Mouse (Mus musculus) midbrain, embryonic 16.5 days (tissue): ENCODE results near the gene Nudt3. TPM values are rescaled to one million over a fixed set of nuclear protein-coding genes. Genes with fewer than 3 reads are reported as not detected.
A peak's percentile ranks its signal among the peaks of the same experiment; 100 is the strongest.

Experiments
- ATAC-seq: fragments of 200-750 bp; cut with Nextera tagmentation; 2 replicates; pipeline ENCODE4 v1.8.0; 2017; ENCODE audit warnings: moderate TSS enrichment
- H3K27ac ChIP-seq: fragments of 300-500 bp; sonication (generic); 2 replicates; pipeline ENCODE4 v1.5.1; 2014; ENCODE audit warnings: mild to moderate bottlenecking, low read length, mixed read lengths
- H3K27me3 ChIP-seq: fragments of 300-500 bp; sonication (generic); 2 replicates; pipeline ENCODE4 v1.6.1; 2014; ENCODE audit warnings: low read depth, low read length, mixed read lengths; ENCODE audit not compliant: control insufficient read depth, insufficient read depth
- H3K36me3 ChIP-seq: fragments of 300-500 bp; sonication (generic); 2 replicates; pipeline ENCODE4 v1.6.1; 2014; ENCODE audit warnings: mild to moderate bottlenecking, low read length, moderate library complexity, mixed read lengths; ENCODE audit not compliant: control insufficient read depth, insufficient read depth
- H3K4me1 ChIP-seq: fragments of 300-500 bp; sonication (generic); 2 replicates; pipeline ENCODE4 v1.6.1; 2014; ENCODE audit warnings: mild to moderate bottlenecking, low read length, mixed read lengths; ENCODE audit not compliant: control insufficient read depth, insufficient read depth
- H3K4me2 ChIP-seq: fragments of 300-500 bp; sonication (generic); 2 replicates; pipeline ENCODE4 v1.6.1; 2014; ENCODE audit warnings: mild to moderate bottlenecking, low read length, mixed read lengths
- H3K4me3 ChIP-seq: fragments of 300-500 bp; sonication (generic); 2 replicates; pipeline ENCODE4 v1.5.1; 2014; ENCODE audit warnings: low read depth, mild to moderate bottlenecking, low read length, moderate library complexity, mixed read lengths
- H3K9ac ChIP-seq: fragments of 300-500 bp; sonication (generic); 2 replicates; pipeline ENCODE4 v1.6.1; 2014; ENCODE audit warnings: low read depth, low read length, mixed read lengths
- H3K9me3 ChIP-seq: fragments of 300-500 bp; sonication (generic); replicated peaks from 2 replicates; pipeline ENCODE4 v1.6.1; 2014; ENCODE audit warnings: mild to moderate bottlenecking, low read length, mixed read lengths; ENCODE audit not compliant: control insufficient read depth, poor library complexity, severe bottlenecking
- WGBS: fragments of 180-500 bp; shearing (Covaris S2); extraction: QIAGEN DNeasy Blood & Tissue Kit; methylation state at CpG from one replicate; pipeline ENCODE4 v1.1.7; 2014; 5-methylcytosine and 5-hydroxymethylcytosine counted together
- polyA plus RNA-seq: library from polyadenylated mRNA; unstranded; fragments of >200 nt; fragmentation: Nextera tagmentation; extraction: Ambion mirVana; gene quantifications from 2 replicates; pipeline ENCODE4 v1.2.1, GENCODE M21; 2015

Gene Nudt3
- polyA plus RNA-seq, 1 experiment from 2014 or later, result 246 TPM

- H3K36me3 ChIP-seq, result peaks cover 11% of the 10 kb centered on the region
- no peak overlapping the region for H3K4me3 ChIP-seq
- WGBS, result 10% methylated on average over 5 of the region's 5 CpGs
- no peak overlapping the region for H3K27ac ChIP-seq
- ATAC-seq, result 0 out of 2 replicates have a peak, but pooled peaks have one; percentile 22
- peaks cover 6% of the 10 kb centered on the region; the same call in 1 of the 2 replicates for H3K4me1 ChIP-seq
- no peak overlapping the region for H3K9ac ChIP-seq
- H3K27me3 ChIP-seq, result no peaks in the 10 kb centered on the region
- no peak overlapping the region for H3K4me2 ChIP-seq
- no peaks in the 10 kb centered on the region for H3K9me3 ChIP-seq
These were observed 3.4 kb upstream of the Nudt3 start for GRCm38 (mm10) chr17:27626681-27627080.

DNA sequence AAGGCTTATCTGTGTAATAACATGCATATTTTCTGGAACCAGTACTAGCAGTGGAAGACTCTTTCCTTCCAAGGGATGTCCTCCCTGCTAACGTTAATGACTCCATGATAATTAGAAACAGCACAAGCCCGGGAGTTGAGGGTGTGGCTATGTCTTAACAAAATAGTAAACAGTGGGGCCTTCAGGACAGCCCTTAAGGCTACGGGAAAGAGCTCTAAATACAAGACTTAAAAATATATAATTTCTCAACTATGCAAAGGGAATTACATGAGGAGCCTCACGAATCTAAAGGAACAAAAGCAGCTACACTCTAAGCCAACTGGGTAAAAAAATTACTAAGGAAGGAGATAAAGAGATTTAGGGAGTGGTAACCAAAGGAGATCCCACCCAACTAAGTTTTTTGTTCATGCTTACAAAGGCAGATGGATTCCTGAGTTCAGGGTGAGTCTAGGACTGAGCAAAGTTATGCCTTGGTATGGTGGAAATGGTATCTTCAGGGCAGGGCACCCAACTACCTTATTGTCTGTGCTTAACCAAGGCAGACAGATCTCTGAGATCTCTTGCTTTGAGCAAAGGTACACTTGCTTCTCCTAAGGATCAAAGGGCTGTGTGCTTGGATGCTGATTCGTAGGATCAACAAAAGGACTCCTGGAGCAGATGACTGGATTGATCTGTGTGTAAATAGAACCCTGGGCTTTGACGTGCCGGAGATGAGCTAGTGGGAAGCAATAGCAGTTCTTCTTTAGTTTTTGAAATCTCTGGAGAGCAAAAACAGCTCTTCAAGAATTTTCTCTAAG is 2.4 kb upstream of the Nudt3 start:
- WGBS, result 34% methylated on average over 7 of the region's 7 CpGs
- no peak overlapping the region for H3K9ac ChIP-seq
- no peak overlapping the region for H3K4me3 ChIP-seq
- no peak overlapping the region for H3K27ac ChIP-seq
- no peaks in the 10 kb centered on the region for H3K27me3 ChIP-seq
- H3K4me2 ChIP-seq, result no peak overlapping the region
- ATAC-seq, result no peak
- peaks cover 13% of the 10 kb centered on the region for H3K4me1 ChIP-seq
- H3K36me3 ChIP-seq, result peaks cover 2% of the 10 kb centered on the region; the same call in 1 of the 2 replicates
- H3K9me3 ChIP-seq, result no peaks in the 10 kb centered on the region

DNA sequence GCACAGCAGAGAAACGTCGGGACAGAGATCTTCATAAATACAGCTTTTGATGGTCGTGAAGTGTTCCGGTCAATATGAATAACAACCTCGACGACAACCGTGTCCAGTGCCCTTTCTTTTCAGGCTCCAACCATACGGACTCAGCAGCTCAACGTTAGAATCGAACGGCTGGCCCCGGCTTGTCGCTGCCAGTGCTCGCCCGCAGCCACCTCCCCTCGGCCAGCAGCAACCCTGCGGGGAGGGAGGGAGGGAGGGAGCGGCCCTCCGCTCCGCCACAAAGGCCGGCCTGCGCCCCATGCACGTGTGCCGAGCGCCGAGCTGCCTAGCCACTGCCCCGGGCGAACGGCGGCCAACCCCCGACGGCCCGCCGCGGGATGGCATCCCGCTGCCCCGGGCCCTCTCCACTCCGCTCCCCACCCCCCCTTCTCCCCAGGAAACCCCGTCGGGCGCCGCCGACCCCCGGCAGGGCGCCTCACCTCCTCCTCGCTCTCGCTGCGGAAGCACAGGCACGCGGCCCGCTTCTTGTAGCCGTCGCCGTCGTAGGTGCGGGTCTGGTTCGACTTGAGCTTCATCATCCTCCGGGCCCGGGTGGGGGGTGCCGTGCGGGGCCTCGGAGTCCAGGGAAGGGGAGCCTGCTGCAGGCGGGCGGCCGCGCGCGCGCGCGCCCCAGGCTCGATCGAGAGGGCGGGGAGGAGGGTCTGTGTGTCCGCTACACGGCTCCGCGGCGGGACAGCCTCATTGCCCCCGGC is 510 bp downstream of the Nudt3 start:
- Histone ChIP-seq H3K36me3 (no peaks in the 10 kb centered on the region), H3K4me2 (peak overlapping the region; percentile 89), H3K9ac (peak overlapping the region; percentile 92), H3K27ac (peak overlapping the region; percentile 99), H3K27me3 (no peaks in the 10 kb centered on the region), H3K9me3 (no peaks in the 10 kb centered on the region), H3K4me1 (peaks cover 26% of the 10 kb centered on the region), H3K4me3 (peak overlapping the region; percentile 97)
- under 1% methylated on average over 51 of the region's 80 CpGs for WGBS
- peak; percentile 49 for ATAC-seq

GRCm38 (mm10) chr17:27621705-27622531 is 1.4 kb downstream of the Nudt3 start:
- Histone ChIP-seq H3K4me1 (peaks cover 26% of the 10 kb centered on the region), H3K4me2 (peak overlapping the region; percentile 89), H3K9ac (peak overlapping the region; percentile 92), H3K27me3 (no peaks in the 10 kb centered on the region), H3K36me3 (no peaks in the 10 kb centered on the region), H3K9me3 (no peaks in the 10 kb centered on the region), H3K27ac (peak overlapping the region; percentile 99), H3K4me3 (peak overlapping the region; percentile 97)
- ATAC-seq, result no peak
- 1% methylated on average over 23 of the region's 23 CpGs for WGBS

GRCm38 (mm10) chr17:27621161-27621560 is 2.1 kb downstream of the Nudt3 start:
- Histone ChIP-seq H3K4me3 (peak overlapping the region; percentile 97), H3K36me3 (no peaks in the 10 kb centered on the region), H3K9ac (peak overlapping the region; percentile 92), H3K27me3 (no peaks in the 10 kb centered on the region), H3K27ac (peak overlapping the region; percentile 99), H3K9me3 (no peaks in the 10 kb centered on the region), H3K4me2 (peak overlapping the region; percentile 89), H3K4me1 (peaks cover 26% of the 10 kb centered on the region)
- 16% methylated on average over 8 of the region's 8 CpGs for WGBS
- no peak for ATAC-seq

GRCm38 (mm10) chr17:27615388-27615787 is 7.9 kb downstream of the Nudt3 start:
- H3K4me1 ChIP-seq, result peaks cover 26% of the 10 kb centered on the region
- H3K9me3 ChIP-seq, result no peaks in the 10 kb centered on the region
- H3K9ac ChIP-seq, result no peak overlapping the region
- ATAC-seq, result no peak
- WGBS, result 89% methylated on average over 7 of the region's 7 CpGs
- no peak overlapping the region for H3K4me3 ChIP-seq
- H3K27me3 ChIP-seq, result no peaks in the 10 kb centered on the region
- no peak overlapping the region for H3K4me2 ChIP-seq
- H3K36me3 ChIP-seq, result no peaks in the 10 kb centered on the region
- no peak overlapping the region for H3K27ac ChIP-seq

GRCm38 (mm10) chr17:27613016-27613415 is 10.3 kb downstream of the Nudt3 start:
- H3K4me3 ChIP-seq, result no peak overlapping the region
- ATAC-seq, result no peak

DNA sequence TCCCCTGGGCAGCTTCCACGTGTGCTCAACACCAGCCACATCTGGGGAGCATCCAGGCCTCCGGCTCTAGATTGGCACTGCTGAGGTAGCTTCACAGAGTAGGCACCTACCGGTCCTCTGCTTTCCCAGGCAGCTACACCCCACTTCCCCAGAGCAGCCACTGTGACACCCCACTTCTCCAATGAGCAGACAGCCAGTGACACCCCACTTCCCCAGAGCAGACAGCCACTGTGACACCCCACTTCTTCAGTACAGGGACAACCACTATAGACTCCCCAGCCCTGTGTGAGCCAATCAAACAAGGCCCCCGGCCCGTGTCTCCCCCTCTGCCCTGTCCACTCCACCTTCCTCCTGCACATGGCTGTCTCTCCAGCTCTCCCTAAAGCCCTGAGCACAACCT is 11.3 kb downstream of the Nudt3 start:
- 84% methylated on average over 5 of the region's 5 CpGs for WGBS
- Histone ChIP-seq H3K27me3 (no peaks in the 10 kb centered on the region), H3K9ac (no peak overlapping the region), H3K4me2 (no peak overlapping the region), H3K4me1 (peaks cover 18% of the 10 kb centered on the region), H3K36me3 (no peaks in the 10 kb centered on the region), H3K27ac (no peak overlapping the region), H3K9me3 (no peaks in the 10 kb centered on the region), H3K4me3 (no peak overlapping the region)
- no peak for ATAC-seq

More at GRCm38 (mm10) chr17:27613016-27613415, 10.3 kb downstream of the Nudt3 start:
- Histone ChIP-seq H3K9me3 (no peaks in the 10 kb centered on the region), H3K4me1 (peaks cover 18% of the 10 kb centered on the region), H3K27ac (no peak overlapping the region), H3K27me3 (no peaks in the 10 kb centered on the region), H3K36me3 (no peaks in the 10 kb centered on the region), H3K4me2 (no peak overlapping the region), H3K9ac (no peak overlapping the region)
- 72% methylated on average over 4 of the region's 4 CpGs for WGBS
